ENCODE assay signal across 8 mouse cellular contexts in the genomic region with DNA sequence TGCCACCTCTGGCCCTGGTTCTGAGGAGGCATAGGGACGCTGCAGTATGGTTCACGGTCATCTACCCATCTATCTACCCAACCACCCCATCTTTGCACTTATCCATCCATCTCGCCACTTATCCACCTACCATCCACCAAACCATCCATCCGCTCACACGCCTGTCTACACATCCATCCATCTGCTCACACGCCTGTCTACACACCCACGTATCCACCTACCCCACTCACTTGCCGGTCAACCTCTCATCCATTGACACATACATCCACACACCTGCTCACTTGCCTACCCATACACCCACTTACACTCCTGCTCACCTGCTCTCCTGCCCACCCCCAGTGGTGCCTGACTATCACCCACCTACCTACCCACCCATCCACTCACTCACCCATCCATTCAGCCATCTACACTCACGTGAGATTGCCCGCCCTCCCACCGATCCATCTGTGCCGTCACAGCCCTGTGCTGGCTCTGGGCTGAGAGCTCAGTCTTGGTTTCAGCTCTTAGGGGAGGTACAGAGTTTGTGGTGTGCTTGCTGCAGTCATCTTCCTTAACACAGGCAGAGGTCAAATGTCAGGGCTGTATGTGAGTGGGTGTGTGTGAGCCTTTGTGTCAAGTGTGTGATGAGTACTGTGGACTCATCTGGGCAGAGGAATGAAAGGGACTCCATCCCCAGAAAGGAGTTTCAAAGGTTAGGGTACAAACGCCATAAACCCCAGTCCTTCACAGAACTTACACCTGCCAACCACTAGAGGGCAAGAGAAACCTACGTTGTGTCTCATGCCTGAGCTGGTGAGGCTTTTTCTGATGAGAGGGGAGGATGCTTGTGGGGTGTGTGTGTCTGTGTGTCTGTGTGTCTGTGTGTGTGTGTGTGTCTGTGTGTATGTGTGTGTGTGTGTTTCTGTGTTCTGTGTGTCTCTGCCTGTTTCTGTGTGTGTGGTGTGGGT. TPM values are rescaled to one million over a fixed set of nuclear protein-coding genes. Genes with fewer than 3 reads are reported as not detected.
DNase-seq lines count a peak whose midpoint lies in the region; ATAC-seq and TF ChIP-seq lines count a peak whose summit lies in the region.
"Had no signal": no experiment of that assay in that cellular context is flagged by ENCODE, and none has a peak within 500 bp of the region (broad histone marks: within the 10 kb centered on the region; RNA-seq: fewer than 3 reads in every experiment).

No protein-coding gene starts in this region.

- ATAC-seq in forebrain, postnatal 0 days: peak; percentile 87
- ATAC-seq in megakaryocyte, adult 5-6 weeks (ENCODE audit: poor library complexity, severe bottlenecking): peak; percentile 76
- peak; percentile 57 for ATAC-seq in stomach, postnatal 0 days (ENCODE audit: low FRiP score, low TSS enrichment)

- 65% methylated on average over 14 of the region's 14 CpGs for WGBS in forebrain, postnatal 0 days
- 63% methylated on average over 14 of the region's 14 CpGs for WGBS in stomach, postnatal 0 days

- no peak overlapping the region for H3K4me2 ChIP-seq in forebrain, postnatal 0 days (ENCODE audit: low read depth)
- no peak overlapping the region for H3K4me2 ChIP-seq in stomach, postnatal 0 days (replicated peaks; ENCODE audit: low read depth)
- H3K4me2 ChIP-seq: heart, embryonic 13.5 days had no signal

- H3K9ac ChIP-seq in forebrain, postnatal 0 days: no peak overlapping the region
- H3K9ac ChIP-seq in stomach, postnatal 0 days (ENCODE audit: low read length): no peak overlapping the region
- H3K9ac ChIP-seq: heart, embryonic 13.5 days had no signal

- DNase-seq in right cerebral cortex, adult 18-20 months: peak; percentile 48
- no peak for DNase-seq in right cerebral cortex, postnatal 14 days
- peak; percentile 21 for DNase-seq in c-Kit-negative CD71-positive TER-119-positive erythroid progenitor cells, embryonic 14.5 days (ENCODE audit: low read depth, low spot score)
- DNase-seq in forebrain, postnatal 0 days: peak; percentile 67
- DNase-seq in layer of hippocampus, adult 11-12 months (ENCODE audit: low spot score): peak; percentile 40
- DNase-seq in stomach, postnatal 0 days (ENCODE audit: low spot score): no peak

- H3K27me3 ChIP-seq in forebrain, postnatal 0 days (ENCODE audit: insufficient read depth, low read length): no peaks in the 10 kb centered on the region
- H3K27me3 ChIP-seq in stomach, postnatal 0 days (ENCODE audit: control insufficient read depth, insufficient read depth, low read length): no peaks in the 10 kb centered on the region

- H3K27ac ChIP-seq in forebrain, postnatal 0 days (ENCODE audit: low read depth, low read length): no peak overlapping the region
- no peak overlapping the region for H3K27ac ChIP-seq in stomach, postnatal 0 days (replicated peaks)
- H3K27ac ChIP-seq: heart, embryonic 13.5 days had no signal

- H3K9me3 ChIP-seq in forebrain, postnatal 0 days (ENCODE audit: low read length): no peaks in the 10 kb centered on the region
- no peaks in the 10 kb centered on the region for H3K9me3 ChIP-seq in stomach, postnatal 0 days (ENCODE audit: control insufficient read depth, low read length)
- H3K9me3 ChIP-seq: heart, embryonic 13.5 days had no signal

- no peak overlapping the region for H3K4me3 ChIP-seq in forebrain, postnatal 0 days (ENCODE audit: low read depth, low read length)
- H3K4me3 ChIP-seq in stomach, postnatal 0 days (ENCODE audit: low read depth, low read length): no peak overlapping the region
- H3K4me3 ChIP-seq: heart, embryonic 13.5 days had no signal

- no peak for TF ChIP-seq EP300 in stomach, postnatal 0 days (optimal IDR thresholded peaks at IDR 0.05)

- no peaks in the 10 kb centered on the region for H3K36me3 ChIP-seq in forebrain, postnatal 0 days (ENCODE audit: insufficient read depth)
- H3K36me3 ChIP-seq in stomach, postnatal 0 days (ENCODE audit: control insufficient read depth, insufficient read depth, low read length): no peaks in the 10 kb centered on the region
- H3K36me3 ChIP-seq: heart, embryonic 13.5 days had no signal

- no peaks in the 10 kb centered on the region for H3K4me1 ChIP-seq in forebrain, postnatal 0 days (ENCODE audit: insufficient read depth)
- H3K4me1 ChIP-seq in stomach, postnatal 0 days (replicated peaks; ENCODE audit: control insufficient read depth, insufficient read depth): no peaks in the 10 kb centered on the region
- H3K4me1 ChIP-seq: heart, embryonic 13.5 days had no signal

- peak; percentile 97 for TF ChIP-seq CTCF in forebrain, postnatal 0 days (IDR thresholded peaks at IDR 0.05; ENCODE audit: low read depth)
- peak; percentile 97 for TF ChIP-seq CTCF in stomach, postnatal 0 days (IDR thresholded peaks at IDR 0.05; ENCODE audit: low read depth)

RNA-seq across cellular contexts. Expression of gene Ccdc27, which starts 22.6 kb away (rescaled TPM):
- not detected in 2 replicates for total RNA-seq in forebrain, postnatal 0 days (2014; rRNA removed)
- polyA plus RNA-seq in forebrain, postnatal 0 days (2015; fragmentation: Nextera tagmentation; extraction: Ambion mirVana): not detected in 2 replicates
- total RNA-seq in megakaryocyte, adult 5-6 weeks (2015): not detected in 2 replicates
- not detected in 2 replicates for total RNA-seq in megakaryocyte, adult 5-6 weeks (2017)
- polyA plus RNA-seq in stomach, postnatal 0 days (2015; fragmentation: Nextera tagmentation; extraction: Ambion mirVana): 0.07 TPM in 1 of 2 replicates, not detected in the other
- polyA plus RNA-seq: heart, embryonic 13.5 days had no signal

RNA-seq across cellular contexts. Expression of gene Smim1, which starts 39.1 kb away (rescaled TPM):
- total RNA-seq in forebrain, postnatal 0 days (2014; rRNA removed): 8.5 and 10.2 TPM in 2 replicates
- polyA plus RNA-seq in forebrain, postnatal 0 days (2015; fragmentation: Nextera tagmentation; extraction: Ambion mirVana): 7.2 TPM in 2 replicates
- total RNA-seq in megakaryocyte, adult 5-6 weeks (2015): 0.62 and 1.9 TPM in 2 replicates
- total RNA-seq in megakaryocyte, adult 5-6 weeks (2017): 0.26 and 1.3 TPM in 2 replicates
- polyA plus RNA-seq in stomach, postnatal 0 days (2015; fragmentation: Nextera tagmentation; extraction: Ambion mirVana): 29.8 and 31.2 TPM in 2 replicates

RNA-seq across cellular contexts. Expression of gene Lrrc47, which starts 53.6 kb away (rescaled TPM):
- total RNA-seq in forebrain, postnatal 0 days (2014; rRNA removed): 21.9 and 27.4 TPM in 2 replicates
- polyA plus RNA-seq in forebrain, postnatal 0 days (2015; fragmentation: Nextera tagmentation; extraction: Ambion mirVana): 19.4 and 20.5 TPM in 2 replicates
- 7.0 and 11.4 TPM in 2 replicates for total RNA-seq in megakaryocyte, adult 5-6 weeks (2015)
- total RNA-seq in megakaryocyte, adult 5-6 weeks (2017): 11.3 and 21.1 TPM in 2 replicates
- polyA plus RNA-seq in stomach, postnatal 0 days (2015; fragmentation: Nextera tagmentation; extraction: Ambion mirVana): 10.6 and 12.5 TPM in 2 replicates

Comparison
In these comparisons a context has a peak if more than half of its experiments do, and no peak if none do; other contexts are left out.
1. DNase-seq: peak in right cerebral cortex, adult 18-20 months (single experiment), c-Kit-negative CD71-positive TER-119-positive erythroid progenitor cells, embryonic 14.5 days (single experiment), forebrain, postnatal 0 days (single experiment) and layer of hippocampus, adult 11-12 months (single experiment); none in right cerebral cortex, postnatal 14 days (single experiment) and stomach, postnatal 0 days (single experiment).
2. Peak in every context shown above with its lines, with median percentiles within 50 percentile points of each other: ATAC-seq.